Mouse (Mus musculus) cortical plate, adult 2 months (tissue): Measurements from ENCODE around the gene Hapln2. TPM values are rescaled to one million over a fixed set of nuclear protein-coding genes. Genes with fewer than 3 reads are reported as not detected.

ENCODE experiments used
- H3K27ac ChIP-seq: fragments of 200-500 bp; 2 replicates; pipeline ENCODE4 v1.5.1; 2012; ENCODE audit warnings: low read length, control low read depth, inconsistent platforms; ENCODE audit not compliant: insufficient read depth
- H3K4me1 ChIP-seq: fragments of 200-500 bp; 2 replicates; pipeline ENCODE4 v1.6.1; 2011; ENCODE audit warnings: low read length; ENCODE audit not compliant: control insufficient read depth, insufficient read depth
- H3K4me3 ChIP-seq: fragments of 200-500 bp; 2 replicates; pipeline ENCODE4 v1.5.1; 2011; ENCODE audit warnings: mild to moderate bottlenecking, low read length, control low read depth; ENCODE audit not compliant: insufficient read depth
- CTCF ChIP-seq: fragments of 200-500 bp; IDR thresholded peaks from 2 replicates; pipeline ENCODE4 v1.5.1; 2011; ENCODE audit warnings: mild to moderate bottlenecking, control low read depth, low read length; ENCODE audit not compliant: insufficient read depth; ENCODE audit errors: extremely low read depth
- POLR2A ChIP-seq: fragments of 200-500 bp; IDR thresholded peaks from 2 replicates; pipeline ENCODE4 v1.6.1; 2011; ENCODE audit warnings: mild to moderate bottlenecking, low read length, control low read depth; ENCODE audit not compliant: insufficient read depth; ENCODE audit errors: extremely low read depth
- polyA plus RNA-seq: library from polyadenylated mRNA; depleted of rRNA; stranded (reverse); fragments of >200 nt; gene quantifications from 2 replicates; pipeline ENCODE4 v1.2.3, GENCODE M21; 2012

Gene Hapln2
- polyA plus RNA-seq, 1 experiment = 52.4 TPM

GRCm38 (mm10) chr3:87996401-87996800 is 31.0 kb downstream of the Hapln2 start:
- TF ChIP-seq CTCF = no peak
- TF ChIP-seq POLR2A = no peak
- Histone ChIP-seq H3K27ac (no peak overlapping the region), H3K4me1 (peaks cover 2% of the 10 kb centered on the region; the same call in 1 of the 2 replicates), H3K4me3 (peak overlapping the region; percentile 41; the same call in 1 of the 2 replicates)

GRCm38 (mm10) chr3:87995331-87995730 is 32.1 kb downstream of the Hapln2 start:
- Histone ChIP-seq H3K4me1 (peaks cover 2% of the 10 kb centered on the region; the same call in 1 of the 2 replicates), H3K4me3 (no peak overlapping the region), H3K27ac (no peak overlapping the region)
- no peak for TF ChIP-seq CTCF
- TF ChIP-seq POLR2A = no peak

- Histone ChIP-seq H3K4me3 (no peak overlapping the region), H3K4me1 (peaks cover 2% of the 10 kb centered on the region; the same call in 1 of the 2 replicates), H3K27ac (no peak overlapping the region)
- TF ChIP-seq CTCF = no peak
- TF ChIP-seq POLR2A = no peak
These were observed 33.9 kb downstream of the Hapln2 start for GRCm38 (mm10) chr3:87993436-87993835.

- H3K4me1 ChIP-seq = peaks cover 2% of the 10 kb centered on the region; the same call in 1 of the 2 replicates
- no peak for TF ChIP-seq CTCF
- no peak for TF ChIP-seq POLR2A
- no peak overlapping the region for H3K27ac ChIP-seq
- H3K4me3 ChIP-seq = no peak overlapping the region
These were observed 37.4 kb downstream of the Hapln2 start for GRCm38 (mm10) chr3:87989935-87990334.

- TF ChIP-seq POLR2A (no peak), CTCF (no peak)
- Histone ChIP-seq H3K27ac (no peak overlapping the region), H3K4me3 (no peak overlapping the region), H3K4me1 (no peaks in the 10 kb centered on the region)
These were observed 39.3 kb downstream of the Hapln2 start for GRCm38 (mm10) chr3:87988068-87988467.

GRCm38 (mm10) chr3:87987633-87988032 is 39.8 kb downstream of the Hapln2 start:
- no peak overlapping the region for H3K27ac ChIP-seq
- no peaks in the 10 kb centered on the region for H3K4me1 ChIP-seq
- H3K4me3 ChIP-seq = peak overlapping the region; percentile 9; the same call in 1 of the 2 replicates
- no peak for TF ChIP-seq CTCF
- TF ChIP-seq POLR2A = no peak

- H3K4me3 ChIP-seq = no peak overlapping the region
- TF ChIP-seq CTCF = peak; percentile 91
- TF ChIP-seq POLR2A = no peak
- no peak overlapping the region for H3K27ac ChIP-seq
- no peaks in the 10 kb centered on the region for H3K4me1 ChIP-seq
These were observed 40.5 kb downstream of the Hapln2 start for GRCm38 (mm10) chr3:87986868-87987267.

- H3K27ac ChIP-seq = peak overlapping the region; percentile 29; the same call in 1 of the 2 replicates
- H3K4me3 ChIP-seq = no peak overlapping the region
- H3K4me1 ChIP-seq = no peaks in the 10 kb centered on the region
- no peak for TF ChIP-seq CTCF
- no peak for TF ChIP-seq POLR2A
These were observed 41.7 kb downstream of the Hapln2 start for GRCm38 (mm10) chr3:87985505-87986320.

GRCm38 (mm10) chr3:87984094-87984493 is 43.3 kb downstream of the Hapln2 start:
- H3K27ac ChIP-seq = no peak overlapping the region
- H3K4me1 ChIP-seq = no peaks in the 10 kb centered on the region
- TF ChIP-seq CTCF = no peak
- no peak for TF ChIP-seq POLR2A
- no peak overlapping the region for H3K4me3 ChIP-seq

- no peak overlapping the region for H3K27ac ChIP-seq
- no peaks in the 10 kb centered on the region for H3K4me1 ChIP-seq
- TF ChIP-seq POLR2A = no peak
- TF ChIP-seq CTCF = no peak
- no peak overlapping the region for H3K4me3 ChIP-seq
These were observed 43.8 kb downstream of the Hapln2 start for GRCm38 (mm10) chr3:87983627-87984026.
